Mouse (Mus musculus) frontal cortex, adult (tissue): ENCODE measurements at regions not wholly inside any gene's neighbourhood (a gene's known extent, or its start where the extent isn't known, plus 50 kb on each side); places are given as distances from the start of the nearest gene placed in this dataset.
A peak's percentile ranks its signal among the peaks of the same experiment; 100 is the strongest.

Experiments
- ATAC-seq: cut with Nextera tagmentation; 2 replicates; pipeline ENCODE4 v1.9.2; 2017; ENCODE audit warnings: mild to moderate bottlenecking, moderate library complexity, mixed read lengths; ENCODE audit not compliant: low TSS enrichment

- no peak for ATAC-seq
Measured at GRCm38 (mm10) chr3:105223671-105224070, 157.0 kb downstream of the 4930564D02Rik start.

- ATAC-seq = no peak
Measured at GRCm38 (mm10) chr3:105227551-105227950, 160.9 kb downstream of the 4930564D02Rik start.

- ATAC-seq = no peak
Measured at GRCm38 (mm10) chr3:105228401-105228800, 161.8 kb downstream of the 4930564D02Rik start.

GRCm38 (mm10) chr3:105241048-105241447, 174.4 kb downstream of the 4930564D02Rik start:
- ATAC-seq = no peak

- ATAC-seq = peak; percentile 38; the same call in 1 of the 2 replicates
Measured at GRCm38 (mm10) chr3:105257096-105257495, 190.5 kb downstream of the 4930564D02Rik start.

- no peak for ATAC-seq
Measured at GRCm38 (mm10) chr3:105275241-105275640, 176.9 kb upstream of the Kcnd3 start.

- ATAC-seq = peak; percentile 89
Measured at GRCm38 (mm10) chr3:105280971-105281370, 171.2 kb upstream of the Kcnd3 start.

GRCm38 (mm10) chr3:105281686-105282085, 170.4 kb upstream of the Kcnd3 start:
- ATAC-seq = peak; percentile 94

- ATAC-seq = no peak
Measured at GRCm38 (mm10) chr3:105298273-105298672, 153.9 kb upstream of the Kcnd3 start.

- no peak for ATAC-seq
Measured at GRCm38 (mm10) chr3:105300693-105301548, 151.2 kb upstream of the Kcnd3 start.

- ATAC-seq = no peak
Measured at GRCm38 (mm10) chr3:105307676-105308075, 144.5 kb upstream of the Kcnd3 start.

- no peak for ATAC-seq
Measured at GRCm38 (mm10) chr3:105309020-105309419, 143.1 kb upstream of the Kcnd3 start.

GRCm38 (mm10) chr3:105353268-105353667, 98.9 kb upstream of the Kcnd3 start:
- ATAC-seq = no peak

GRCm38 (mm10) chr3:105354123-105354931, 97.8 kb upstream of the Kcnd3 start:
- no peak for ATAC-seq

- ATAC-seq = peak; percentile 23; the same call in 1 of the 2 replicates
Measured at GRCm38 (mm10) chr3:105357511-105357910, 94.6 kb upstream of the Kcnd3 start.

GRCm38 (mm10) chr3:105359636-105360035, 92.5 kb upstream of the Kcnd3 start:
- no peak for ATAC-seq

- peak; percentile 59 for ATAC-seq
Measured at GRCm38 (mm10) chr3:105364685-105365084, 87.4 kb upstream of the Kcnd3 start.

- ATAC-seq = no peak
Measured at GRCm38 (mm10) chr3:105366806-105367205, 85.3 kb upstream of the Kcnd3 start.

- no peak; the same call in 1 of the 2 replicates for ATAC-seq
Measured at GRCm38 (mm10) chr3:105367972-105368371, 84.2 kb upstream of the Kcnd3 start.

GRCm38 (mm10) chr3:105372371-105372828, 79.7 kb upstream of the Kcnd3 start:
- no peak for ATAC-seq

- no peak for ATAC-seq
Measured at GRCm38 (mm10) chr3:105374306-105374705, 77.8 kb upstream of the Kcnd3 start.

GRCm38 (mm10) chr3:105374836-105375235, 77.3 kb upstream of the Kcnd3 start:
- ATAC-seq = no peak

- no peak for ATAC-seq
Measured at GRCm38 (mm10) chr3:105375383-105375782, 76.7 kb upstream of the Kcnd3 start.
